Mouse (Mus musculus) midbrain, embryonic 11.5 days (tissue): ENCODE measurements at regions not wholly inside any gene's neighbourhood (a gene's known extent, or its start where the extent isn't known, plus 50 kb on each side); places are given as distances from the start of the nearest gene placed in this dataset.

Experiments used
- ATAC-seq: fragments of 200-750 bp; cut with Nextera tagmentation; 2 replicates; pipeline ENCODE4 v1.8.0; 2017; ENCODE audit warnings: moderate TSS enrichment, moderate library complexity; ENCODE audit not compliant: low FRiP score
- DNase-seq: peaks from one replicate; pipeline ENCODE4 v3.0.0; 2015; ENCODE audit warnings: low spot score; ENCODE audit errors: missing footprints
- H3K27ac ChIP-seq: fragments of 300-500 bp; sonication (generic); 2 replicates; pipeline ENCODE4 v1.5.1; 2014; ENCODE audit warnings: low read depth, low read length
- H3K27me3 ChIP-seq: fragments of 300-500 bp; sonication (generic); 2 replicates; pipeline ENCODE4 v1.6.1; 2014; ENCODE audit warnings: mild to moderate bottlenecking, low read length, moderate library complexity, mixed read lengths; ENCODE audit not compliant: control insufficient read depth, insufficient read depth
- H3K36me3 ChIP-seq: fragments of 300-500 bp; sonication (generic); 2 replicates; pipeline ENCODE4 v1.6.1; 2014; ENCODE audit warnings: mild to moderate bottlenecking, low read length, moderate library complexity, mixed read lengths; ENCODE audit not compliant: control insufficient read depth, insufficient read depth
- H3K4me1 ChIP-seq: fragments of 300-500 bp; sonication (generic); 2 replicates; pipeline ENCODE4 v1.6.1; 2014; ENCODE audit warnings: low read length; ENCODE audit not compliant: control insufficient read depth, insufficient read depth
- H3K4me2 ChIP-seq: fragments of 300-500 bp; sonication (generic); 2 replicates; pipeline ENCODE4 v1.6.1; 2014; ENCODE audit warnings: mild to moderate bottlenecking, moderate library complexity
- H3K4me3 ChIP-seq: fragments of 300-500 bp; sonication (generic); 2 replicates; pipeline ENCODE4 v1.5.1; 2014; ENCODE audit warnings: low read depth, low read length
- H3K9ac ChIP-seq: fragments of 300-500 bp; sonication (generic); 2 replicates; pipeline ENCODE4 v1.6.1; 2014; ENCODE audit warnings: low read length
- H3K9me3 ChIP-seq: fragments of 300-500 bp; sonication (generic); 2 replicates; pipeline ENCODE4 v1.6.1; 2016; ENCODE audit warnings: low read length; ENCODE audit not compliant: control insufficient read depth
- WGBS: fragments of 180-500 bp; shearing (Covaris S2); extraction: QIAGEN DNeasy Blood & Tissue Kit; methylation state at CpG from one replicate; pipeline ENCODE4 v1.1.7; 2014; 5-methylcytosine and 5-hydroxymethylcytosine counted together

DNA sequence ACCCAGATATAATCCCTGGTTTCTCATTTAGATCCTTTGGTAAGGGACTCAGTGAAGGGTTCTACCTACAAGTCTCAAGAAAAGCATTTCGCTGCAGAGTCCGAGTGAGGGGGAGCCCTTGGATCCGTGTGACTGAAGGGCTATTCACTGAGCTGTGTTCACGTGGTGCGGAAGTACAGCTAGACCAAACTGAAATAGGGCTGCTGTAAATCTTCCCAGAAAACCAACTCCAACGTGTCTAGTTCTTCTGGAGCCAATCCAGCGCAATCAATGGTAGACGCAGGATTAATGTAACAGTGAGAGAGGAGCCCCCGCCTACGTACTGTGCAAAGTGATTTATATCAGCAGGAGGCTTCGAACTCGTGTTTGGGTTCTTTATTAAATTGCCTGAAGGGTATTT lies 461.9 kb downstream of the Ate1 start:
- Histone ChIP-seq H3K27me3 (no peaks in the 10 kb centered on the region), H3K36me3 (no peaks in the 10 kb centered on the region), H3K4me3 (no peak overlapping the region), H3K4me1 (no peaks in the 10 kb centered on the region), H3K9ac (no peak overlapping the region), H3K9me3 (no peaks in the 10 kb centered on the region), H3K4me2 (no peak overlapping the region), H3K27ac (no peak overlapping the region)
- DNase-seq, result no peak
- WGBS, result 88% methylated on average over 12 of the region's 12 CpGs
- ATAC-seq, result no peak

GRCm38 (mm10) chr7:130059684-130060607 lies 460.2 kb downstream of the Ate1 start:
- DNase-seq, result no peak
- no peak overlapping the region for H3K9ac ChIP-seq
- WGBS, result 72% methylated on average over 15 of the region's 15 CpGs
- no peak overlapping the region for H3K27ac ChIP-seq
- H3K4me1 ChIP-seq, result no peaks in the 10 kb centered on the region
- no peak for ATAC-seq
- no peak overlapping the region for H3K4me3 ChIP-seq
- H3K4me2 ChIP-seq, result no peak overlapping the region
- no peaks in the 10 kb centered on the region for H3K9me3 ChIP-seq
- no peaks in the 10 kb centered on the region for H3K27me3 ChIP-seq
- H3K36me3 ChIP-seq, result no peaks in the 10 kb centered on the region

DNA sequence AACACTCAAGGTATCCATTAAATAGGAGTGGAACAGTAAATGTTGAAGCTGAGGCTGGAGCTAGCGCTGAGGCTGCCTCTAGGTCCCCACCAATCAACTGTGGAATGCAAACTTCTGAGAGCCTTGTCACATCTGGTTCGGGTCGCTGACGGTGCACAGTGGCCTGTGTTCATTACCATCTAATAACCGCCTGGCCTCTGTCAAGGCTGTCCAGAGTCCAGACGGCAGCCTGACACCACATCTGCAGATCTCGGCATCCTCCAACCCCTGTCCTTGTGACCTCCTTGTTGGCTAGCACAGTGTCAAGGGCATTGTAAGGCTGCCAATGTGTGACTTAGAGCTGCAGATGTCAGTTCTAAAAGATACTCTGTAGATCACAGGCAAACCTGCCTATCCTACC lies 455.7 kb downstream of the Ate1 start:
- ATAC-seq, result no peak
- Histone ChIP-seq H3K4me2 (no peak overlapping the region), H3K4me3 (no peak overlapping the region), H3K9ac (no peak overlapping the region), H3K9me3 (no peaks in the 10 kb centered on the region), H3K4me1 (no peaks in the 10 kb centered on the region), H3K27ac (no peak overlapping the region), H3K27me3 (no peaks in the 10 kb centered on the region), H3K36me3 (no peaks in the 10 kb centered on the region)
- DNase-seq, result no peak
- WGBS, result 61% methylated on average over 7 of the region's 7 CpGs

DNA sequence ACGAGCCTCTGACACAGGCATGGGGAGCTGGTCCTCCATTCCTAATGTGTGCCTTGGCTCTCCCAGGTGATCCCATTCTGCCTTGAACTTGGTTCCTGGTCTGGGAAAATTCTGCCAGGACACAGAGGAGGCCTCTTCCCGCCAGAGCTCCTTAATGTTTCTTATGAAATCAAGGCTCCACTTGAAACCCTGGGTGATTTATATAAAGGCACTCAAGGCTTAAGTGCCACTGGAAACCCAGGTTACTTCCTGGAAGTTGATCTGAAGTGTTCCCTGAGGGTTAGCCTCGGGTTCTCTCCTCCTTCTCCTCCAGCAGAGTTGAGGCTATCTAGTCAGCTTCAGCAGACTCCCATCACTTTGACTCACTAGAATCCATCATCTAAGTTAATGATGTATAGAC lies 451.9 kb downstream of the Ate1 start:
- no peaks in the 10 kb centered on the region for H3K27me3 ChIP-seq
- no peaks in the 10 kb centered on the region for H3K9me3 ChIP-seq
- H3K4me1 ChIP-seq, result no peaks in the 10 kb centered on the region; the same call in 1 of the 2 replicates
- H3K9ac ChIP-seq, result no peak overlapping the region
- ATAC-seq (no peak), DNase-seq (no peak)
- no peak overlapping the region for H3K27ac ChIP-seq
- H3K4me2 ChIP-seq, result no peak overlapping the region
- H3K36me3 ChIP-seq, result no peaks in the 10 kb centered on the region
- 77% methylated on average over 3 of the region's 3 CpGs for WGBS
- no peak overlapping the region for H3K4me3 ChIP-seq

GRCm38 (mm10) chr7:130073388-130073787 lies 446.8 kb downstream of the Ate1 start:
- Histone ChIP-seq H3K9ac (no peak overlapping the region), H3K27me3 (no peaks in the 10 kb centered on the region), H3K9me3 (no peaks in the 10 kb centered on the region), H3K4me2 (peak overlapping the region; percentile 41; the same call in 1 of the 2 replicates), H3K27ac (no peak overlapping the region), H3K36me3 (no peaks in the 10 kb centered on the region), H3K4me3 (no peak overlapping the region), H3K4me1 (peaks cover 10% of the 10 kb centered on the region)
- ATAC-seq, result no peak
- 72% methylated on average over 11 of the region's 11 CpGs for WGBS
- DNase-seq, result no peak

GRCm38 (mm10) chr7:130073890-130074819 lies 446.0 kb downstream of the Ate1 start:
- DNase-seq (peak; percentile 92), ATAC-seq (no peak)
- no peaks in the 10 kb centered on the region for H3K36me3 ChIP-seq
- no peak overlapping the region for H3K27ac ChIP-seq
- H3K4me3 ChIP-seq, result peak overlapping the region; percentile 15; the same call in 1 of the 2 replicates
- peak overlapping the region; percentile 41 for H3K4me2 ChIP-seq
- H3K27me3 ChIP-seq, result no peaks in the 10 kb centered on the region
- 0 out of 2 replicates have a peak overlapping the region, but pooled peaks have one; percentile 9 for H3K9ac ChIP-seq
- peaks cover 10% of the 10 kb centered on the region for H3K4me1 ChIP-seq
- WGBS, result 31% methylated on average over 27 of the region's 27 CpGs
- no peaks in the 10 kb centered on the region for H3K9me3 ChIP-seq

- no peak overlapping the region for H3K9ac ChIP-seq
- H3K27ac ChIP-seq, result no peak overlapping the region
- no peaks in the 10 kb centered on the region for H3K36me3 ChIP-seq
- no peak overlapping the region for H3K4me2 ChIP-seq
- no peak overlapping the region for H3K4me3 ChIP-seq
- DNase-seq, result no peak
- H3K9me3 ChIP-seq, result no peaks in the 10 kb centered on the region
- 94% methylated on average over 4 of the region's 4 CpGs for WGBS
- ATAC-seq, result no peak
- H3K27me3 ChIP-seq, result no peaks in the 10 kb centered on the region; the same call in 1 of the 2 replicates
- H3K4me1 ChIP-seq, result 0 out of 2 replicates have a peak, but pooled peaks cover 2% of the 10 kb centered on the region
Observed at GRCm38 (mm10) chr7:130082662-130083061, 437.5 kb downstream of the Ate1 start.

- H3K4me1 ChIP-seq, result 0 out of 2 replicates have a peak, but pooled peaks cover 2% of the 10 kb centered on the region
- H3K4me3 ChIP-seq, result no peak overlapping the region
- H3K9ac ChIP-seq, result no peak overlapping the region
- H3K36me3 ChIP-seq, result no peaks in the 10 kb centered on the region
- ATAC-seq (no peak), DNase-seq (no peak)
- H3K9me3 ChIP-seq, result no peaks in the 10 kb centered on the region
- H3K27ac ChIP-seq, result no peak overlapping the region
- H3K4me2 ChIP-seq, result no peak overlapping the region
- no peaks in the 10 kb centered on the region; the same call in 1 of the 2 replicates for H3K27me3 ChIP-seq
Observed at GRCm38 (mm10) chr7:130085706-130086105, 434.5 kb downstream of the Ate1 start.
